Mouse (Mus musculus): ENCODE results near the gene Elmo1. TPM values are rescaled to one million over a fixed set of nuclear protein-coding genes. Genes with fewer than 3 reads are reported as not detected.

Elmo1 gene
- polyA plus RNA-seq, 1 experiment, result 11.3 TPM

GRCm38 (mm10) chr13:20187647-20188046 is 97.3 kb downstream of the Elmo1 start:
- no peak for DNase-seq (ENCODE audit: low read depth, low spot score)
- 35% methylated on average over 2 of the region's 2 CpGs for WGBS

GRCm38 (mm10) chr13:20192009-20192584 is 101.7 kb downstream of the Elmo1 start:
- WGBS, result 88% methylated on average over 6 of the region's 6 CpGs
- no peak for DNase-seq (ENCODE audit: low read depth, low spot score)

DNA sequence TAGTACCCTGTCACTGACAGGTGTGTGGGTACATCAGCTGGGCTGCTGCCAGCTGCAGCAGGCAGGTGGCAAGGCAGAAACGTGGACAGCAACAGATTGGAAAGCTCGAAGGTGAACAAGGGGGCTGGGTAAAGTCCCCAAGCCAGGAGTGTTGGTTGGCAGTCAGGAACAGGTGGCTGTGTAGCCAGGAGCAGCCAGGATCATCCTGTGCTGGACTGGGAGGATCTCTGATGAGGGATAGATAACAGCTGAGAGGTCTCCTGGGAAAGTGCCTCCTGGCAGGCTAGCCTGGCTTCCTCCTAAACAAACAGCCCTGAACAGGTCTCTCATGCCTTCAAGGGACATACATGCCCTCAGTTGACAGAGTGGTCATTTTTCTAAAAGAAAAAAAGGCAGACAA is 110.2 kb downstream of the Elmo1 start:
- DNase-seq (ENCODE audit: low read depth, low spot score), result no peak
- WGBS, result 18% methylated on average over 2 of the region's 2 CpGs

GRCm38 (mm10) chr13:20202617-20203016 is 112.2 kb downstream of the Elmo1 start:
- DNase-seq (ENCODE audit: low read depth, low spot score), result no peak
- 87% methylated on average over 4 of the region's 4 CpGs for WGBS

- no peak for DNase-seq (ENCODE audit: low read depth, low spot score)
Observed at GRCm38 (mm10) chr13:20204165-20204564, 113.8 kb downstream of the Elmo1 start.

- 80% methylated on average over 12 of the region's 12 CpGs for WGBS
- DNase-seq (ENCODE audit: low read depth, low spot score), result no peak
Observed at GRCm38 (mm10) chr13:20205007-20205745, 114.8 kb downstream of the Elmo1 start.

- 85% methylated on average over 2 of the region's 2 CpGs for WGBS
Observed at GRCm38 (mm10) chr13:20205746-20206145, 115.3 kb downstream of the Elmo1 start.

GRCm38 (mm10) chr13:20207126-20207525 is 116.7 kb downstream of the Elmo1 start:
- WGBS, result 76% methylated on average over 5 of the region's 5 CpGs
- no peak for DNase-seq (ENCODE audit: low read depth, low spot score)

More at GRCm38 (mm10) chr13:20205746-20206145, 115.3 kb downstream of the Elmo1 start:
- no peak for DNase-seq (ENCODE audit: low read depth, low spot score)

GRCm38 (mm10) chr13:20207950-20208642 is 117.7 kb downstream of the Elmo1 start:
- DNase-seq (ENCODE audit: low read depth, low spot score), result no peak
- WGBS, result 57% methylated on average over 7 of the region's 7 CpGs

DNA sequence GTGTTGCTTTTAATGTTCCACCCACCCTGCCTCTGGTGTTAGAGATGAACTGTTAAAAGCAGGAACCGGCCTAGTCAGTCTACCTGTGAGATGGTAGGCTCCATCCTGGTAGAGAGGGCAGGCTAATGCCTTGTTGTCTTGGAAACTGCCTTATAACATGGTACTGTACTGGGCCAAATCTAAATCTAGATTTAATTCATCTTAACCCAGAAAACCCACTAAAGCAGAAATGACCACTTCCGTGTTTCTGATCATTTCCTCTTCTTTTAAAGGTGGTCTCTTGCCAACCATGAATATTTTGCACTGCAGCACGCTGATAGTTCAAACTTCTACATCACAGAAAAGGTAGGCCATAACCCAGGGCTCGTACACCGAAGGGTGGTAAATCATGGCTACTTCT is 118.5 kb downstream of the Elmo1 start:
- 90% methylated on average over 5 of the region's 5 CpGs for WGBS
- no peak for DNase-seq (ENCODE audit: low read depth, low spot score)

GRCm38 (mm10) chr13:20211780-20212179 is 121.4 kb downstream of the Elmo1 start:
- 65% methylated on average over 5 of the region's 5 CpGs for WGBS
- DNase-seq (ENCODE audit: low read depth, low spot score), result no peak

GRCm38 (mm10) chr13:20212665-20213064 is 122.3 kb downstream of the Elmo1 start:
- 91% methylated on average over 6 of the region's 6 CpGs for WGBS
- DNase-seq (ENCODE audit: low read depth, low spot score), result no peak

DNA sequence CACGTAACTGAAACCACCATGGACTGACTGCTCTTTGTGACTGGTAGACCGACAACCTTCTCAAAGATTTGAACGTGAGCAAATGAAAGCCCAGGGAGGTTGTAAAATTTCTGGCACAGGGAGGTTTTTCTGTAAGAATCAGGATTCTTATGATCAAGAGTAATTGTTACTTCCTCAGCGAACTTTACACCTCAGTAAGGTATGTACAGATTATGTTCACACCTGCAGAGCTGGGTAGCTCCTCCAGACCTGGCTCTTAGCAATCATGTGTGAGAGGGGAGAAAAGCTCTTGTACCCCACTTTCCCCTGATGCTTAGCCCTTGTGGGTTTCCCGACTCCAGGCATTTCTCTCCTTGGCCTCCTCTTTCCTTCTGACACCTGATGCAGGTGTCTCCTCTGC is 123.5 kb downstream of the Elmo1 start:
- 41% methylated on average over 5 of the region's 5 CpGs for WGBS

DNA sequence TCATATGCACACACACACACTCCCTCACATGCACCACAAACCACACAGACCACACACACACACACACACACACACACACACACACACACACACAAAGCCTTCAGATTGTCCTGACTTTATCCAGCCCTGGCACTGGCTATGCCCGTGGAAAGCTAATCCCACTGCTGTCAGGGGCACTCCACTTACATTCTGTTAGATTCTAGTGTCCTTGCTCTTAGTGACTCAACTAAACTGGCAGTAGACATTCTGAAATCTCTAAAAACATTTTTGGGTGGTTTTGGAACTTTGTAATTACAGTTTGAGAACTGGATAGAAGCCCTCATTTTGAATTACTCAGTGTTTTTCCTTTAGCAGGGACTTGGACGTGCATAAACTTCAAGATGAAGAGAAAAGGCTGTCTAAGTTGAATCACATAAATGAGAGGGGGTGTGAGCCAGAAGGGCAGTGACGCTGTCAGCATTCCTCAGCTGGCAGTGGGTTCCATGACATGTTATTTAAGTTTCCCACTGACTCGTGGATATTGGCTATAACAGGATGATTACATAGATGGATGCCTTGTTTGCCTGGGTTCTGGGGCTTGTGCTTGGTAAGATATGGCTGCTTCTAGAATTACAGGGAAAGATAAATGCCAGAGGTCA is 127.2 kb downstream of the Elmo1 start:
- no peak for DNase-seq (ENCODE audit: low read depth, low spot score)

More for the DNA sequence above, 123.5 kb downstream of the Elmo1 start:
- no peak for DNase-seq (ENCODE audit: low read depth, low spot score)

GRCm38 (mm10) chr13:20218126-20218525 is 127.7 kb downstream of the Elmo1 start:
- 63% methylated on average over 4 of the region's 4 CpGs for WGBS
- no peak for DNase-seq (ENCODE audit: low read depth, low spot score)

More for the DNA sequence above, 127.2 kb downstream of the Elmo1 start:
- 59% methylated on average over 4 of the region's 4 CpGs for WGBS

DNA sequence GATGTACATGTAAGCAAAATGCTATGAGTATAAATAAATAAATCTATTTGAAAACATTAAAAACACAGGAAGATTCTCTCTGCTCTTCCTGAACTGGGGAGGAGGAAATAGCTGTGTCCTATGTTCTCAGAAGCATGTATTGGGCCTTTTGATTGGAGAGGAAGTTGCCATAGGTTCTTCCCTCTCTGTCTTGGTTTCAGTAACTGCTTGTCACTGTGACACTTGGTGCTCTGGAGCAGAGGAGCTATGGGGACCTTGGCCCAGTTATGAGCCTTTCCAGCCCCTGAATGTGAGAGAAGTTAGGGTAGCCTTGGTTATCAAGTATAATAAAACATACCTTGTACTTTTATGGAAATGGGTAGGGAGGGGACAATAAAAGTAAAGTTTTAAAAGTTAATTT is 130.0 kb downstream of the Elmo1 start:
- DNase-seq (ENCODE audit: low read depth, low spot score), result no peak

DNA sequence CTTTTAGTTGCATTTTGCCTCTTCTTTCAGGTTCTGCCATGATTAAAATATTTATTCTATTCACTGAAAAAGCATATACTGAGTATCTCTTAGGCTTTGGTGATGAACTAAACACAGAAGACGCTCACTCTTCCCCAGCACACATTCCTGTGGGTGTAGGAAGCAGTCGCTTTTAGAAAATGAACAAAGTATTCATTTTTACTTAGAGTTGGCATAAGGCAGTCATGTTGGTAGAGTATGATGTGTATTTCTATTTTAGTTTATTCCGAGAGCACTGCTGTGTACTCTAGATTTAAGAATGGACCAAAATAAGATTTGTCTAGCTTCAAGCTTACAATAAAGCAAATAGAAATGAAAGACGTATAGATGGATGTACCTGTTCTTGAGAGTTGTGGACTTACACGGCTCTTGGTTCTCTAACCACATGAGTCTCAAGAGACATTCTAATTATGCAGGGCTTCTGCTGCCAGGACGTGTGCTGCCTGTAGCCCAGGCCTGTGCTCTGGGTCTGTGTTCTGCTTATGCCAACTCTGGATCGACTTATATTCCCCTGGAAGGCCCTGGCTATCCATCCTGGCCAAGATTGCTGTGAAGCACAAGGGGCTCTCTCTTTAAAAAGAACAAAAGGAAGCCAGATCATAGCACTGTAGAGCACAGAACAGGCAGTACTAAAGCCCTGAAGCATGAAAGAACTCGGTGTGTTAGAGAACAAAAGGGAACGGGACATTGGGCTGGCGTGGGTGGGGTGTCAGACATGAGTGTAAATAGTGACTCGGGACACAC is 137.7 kb downstream of the Elmo1 start:
- 80% methylated on average over 11 of the region's 11 CpGs for WGBS
- no peak for DNase-seq (ENCODE audit: low read depth, low spot score)

GRCm38 (mm10) chr13:20231837-20232728 is 141.7 kb downstream of the Elmo1 start:
- peak; percentile 19 for DNase-seq (ENCODE audit: low read depth, low spot score)
- 26% methylated on average over 11 of the region's 11 CpGs for WGBS

- 92% methylated on average over 7 of the region's 7 CpGs for WGBS
- DNase-seq (ENCODE audit: low read depth, low spot score), result no peak
Observed at GRCm38 (mm10) chr13:20233707-20234106, 143.3 kb downstream of the Elmo1 start.
